Mouse (Mus musculus): ENCODE data around the gene Pigq. TPM values are rescaled to one million over a fixed set of nuclear protein-coding genes. Genes with fewer than 3 reads are reported as not detected.

Pigq gene
- total and polyA plus RNA-seq, 3 experiments: 18.5 to 97.2 (median 28.1) TPM

GRCm38 (mm10) chr17:25877025-25877424 is 67.7 kb downstream of the Pigq start:
- Histone ChIP-seq H3K27ac (ENCODE audit: insufficient read depth, low read depth) (no peak overlapping the region), H3K4me3 (replicated peaks in 1 of 3; ENCODE audit: low read depth in 2 of 3, low read length in 2 of 3, poor library complexity in 1 of 3) (no peak overlapping the region), H3K9ac (ENCODE audit: insufficient read depth, low read depth) (no peak overlapping the region), H3K4me2 (ENCODE audit: insufficient read depth, low read depth, poor library complexity, severe bottlenecking) (no peak overlapping the region; the same call in 1 of the 2 replicates), H3K9me3 (replicated peaks; ENCODE audit: low read length) (no peaks in the 10 kb centered on the region), H3K36me3 (replicated peaks in 1 of 2; ENCODE audit: control insufficient read depth in 1 of 2, insufficient read depth in 1 of 2, low read length in 1 of 2) (peaks cover 31 to 54% of the 10 kb centered on the region in 2 experiments), H3K27me3 (replicated peaks) (peaks cover 12% of the 10 kb centered on the region), H3K4me1 (ENCODE audit: control insufficient read depth in 1 of 2, insufficient read depth in 2 of 2) (peaks cover 6 to 18% of the 10 kb centered on the region in 2 experiments), H3K79me2 (replicated peaks; ENCODE audit: control insufficient read depth, extremely low read depth, insufficient read depth, poor library complexity, severe bottlenecking) (no peaks in the 10 kb centered on the region)
- dilution Hi-C loops (cut with MboI; ENCODE audit: extremely low pct_ligation_motif_present, extremely low pct_unique_long_range_greater_than_20kb, low sequenced_read_pairs) (no loop called here), in situ Hi-C loops (cut with MboI; ENCODE audit: low pct_ligation_motif_present, low pct_unique_long_range_greater_than_20kb, low sequenced_read_pairs) (no loop called here)
- DNase-seq (ENCODE audit: extremely low read depth): no peak
- TF ChIP-seq IRF4 (IDR thresholded peaks at IDR 0.05; ENCODE audit: low read depth, low read length) (no peak), MAZ (IDR thresholded peaks at IDR 0.05; ENCODE audit: low read depth, low read length) (no peak), MEF2A (IDR thresholded peaks at IDR 0.05; ENCODE audit: borderline replicate concordance, low read depth, low read length) (no peak), USF1 (IDR thresholded peaks at IDR 0.05; ENCODE audit: low read depth, low read length) (no peak)

Other genes starting within 250 kb of the Pigq start
Only the 20 nearest of the 32 such genes appear.
- gene AC134908.4, start 149.3 kb downstream of the Pigq start, total RNA-seq (2012; rRNA removed): not detected in 2 replicates
- gene AC134908.4, start 149.3 kb downstream of the Pigq start, total RNA-seq (2014; rRNA removed): not detected in 2 replicates
- gene AC134908.4, start 149.3 kb downstream of the Pigq start, polyA plus RNA-seq (2012; ENCODE audit: insufficient read length, low read depth): not detected in 2 replicates
- gene Metrn, start 147.8 kb downstream of the Pigq start, total RNA-seq (2012; rRNA removed): 49.8 and 50.1 TPM in 2 replicates
- gene Metrn, start 147.8 kb downstream of the Pigq start, total RNA-seq (2014; rRNA removed): 18.1 and 23.7 TPM in 2 replicates
- 16.9 and 17.7 TPM in 2 replicates for gene Metrn, start 147.8 kb downstream of the Pigq start, polyA plus RNA-seq (2012; ENCODE audit: insufficient read length, low read depth)
- gene Fbxl16, start 135.9 kb downstream of the Pigq start, total RNA-seq (2012; rRNA removed): not detected in 2 replicates
- not detected in 2 replicates for gene Fbxl16, start 135.9 kb downstream of the Pigq start, total RNA-seq (2014; rRNA removed)
- gene Fbxl16, start 135.9 kb downstream of the Pigq start, polyA plus RNA-seq (2012; ENCODE audit: insufficient read length, low read depth): not detected in 2 replicates
- gene Wdr24, start 121.3 kb downstream of the Pigq start, total RNA-seq (2012; rRNA removed): 27.2 and 28.6 TPM in 2 replicates
- gene Wdr24, start 121.3 kb downstream of the Pigq start, total RNA-seq (2014; rRNA removed): 17.3 and 20.9 TPM in 2 replicates
- gene Wdr24, start 121.3 kb downstream of the Pigq start, polyA plus RNA-seq (2012; ENCODE audit: insufficient read length, low read depth): 16.9 and 20.4 TPM in 2 replicates
- 7.7 and 9.3 TPM in 2 replicates for gene Jmjd8, start 116.1 kb downstream of the Pigq start, total RNA-seq (2012; rRNA removed)
- 4.8 and 6.1 TPM in 2 replicates for gene Jmjd8, start 116.1 kb downstream of the Pigq start, total RNA-seq (2014; rRNA removed)
- 8.3 and 8.5 TPM in 2 replicates for gene Jmjd8, start 116.1 kb downstream of the Pigq start, polyA plus RNA-seq (2012; ENCODE audit: insufficient read length, low read depth)
- gene Stub1, start 111.5 kb downstream of the Pigq start, total RNA-seq (2012; rRNA removed): 98.3 and 107 TPM in 2 replicates
- 60.4 and 62.9 TPM in 2 replicates for gene Stub1, start 111.5 kb downstream of the Pigq start, total RNA-seq (2014; rRNA removed)
- 84.8 and 87.1 TPM in 2 replicates for gene Stub1, start 111.5 kb downstream of the Pigq start, polyA plus RNA-seq (2012; ENCODE audit: insufficient read length, low read depth)
- gene Rhbdl1, start 107.6 kb downstream of the Pigq start, total RNA-seq (2012; rRNA removed): 1.9 and 2.4 TPM in 2 replicates
- gene Rhbdl1, start 107.6 kb downstream of the Pigq start, total RNA-seq (2014; rRNA removed): not detected in 2 replicates
- gene Rhbdl1, start 107.6 kb downstream of the Pigq start, polyA plus RNA-seq (2012; ENCODE audit: insufficient read length, low read depth): 2.8 and 4.6 TPM in 2 replicates
- 3.1 and 3.8 TPM in 2 replicates for gene Gm20683, start 103.2 kb downstream of the Pigq start, total RNA-seq (2012; rRNA removed)
- 0.96 and 1.3 TPM in 2 replicates for gene Gm20683, start 103.2 kb downstream of the Pigq start, total RNA-seq (2014; rRNA removed)
- 1.4 and 4.8 TPM in 2 replicates for gene Gm20683, start 103.2 kb downstream of the Pigq start, polyA plus RNA-seq (2012; ENCODE audit: insufficient read length, low read depth)
- 16.2 and 26.1 TPM in 2 replicates for gene Rhot2, start 100.1 kb downstream of the Pigq start, total RNA-seq (2012; rRNA removed)
- 17.3 and 19.5 TPM in 2 replicates for gene Rhot2, start 100.1 kb downstream of the Pigq start, total RNA-seq (2014; rRNA removed)
- 33.8 and 51.5 TPM in 2 replicates for gene Rhot2, start 100.1 kb downstream of the Pigq start, polyA plus RNA-seq (2012; ENCODE audit: insufficient read length, low read depth)
- gene Wdr90, start 83.4 kb downstream of the Pigq start, total RNA-seq (2012; rRNA removed): 31.9 and 38.0 TPM in 2 replicates
- 16.0 and 17.5 TPM in 2 replicates for gene Wdr90, start 83.4 kb downstream of the Pigq start, total RNA-seq (2014; rRNA removed)
- gene Wdr90, start 83.4 kb downstream of the Pigq start, polyA plus RNA-seq (2012; ENCODE audit: insufficient read length, low read depth): 19.9 and 23.8 TPM in 2 replicates
- gene Mcrip2, start 76.2 kb downstream of the Pigq start, total RNA-seq (2012; rRNA removed): 16.1 and 16.5 TPM in 2 replicates
- gene Mcrip2, start 76.2 kb downstream of the Pigq start, total RNA-seq (2014; rRNA removed): 0.82 and 1.4 TPM in 2 replicates
- gene Mcrip2, start 76.2 kb downstream of the Pigq start, polyA plus RNA-seq (2012; ENCODE audit: insufficient read length, low read depth): 1.7 and 2.2 TPM in 2 replicates
- 43.6 and 52.5 TPM in 2 replicates for gene Mettl26, start 69.9 kb downstream of the Pigq start, total RNA-seq (2012; rRNA removed)
- 31.9 and 33.0 TPM in 2 replicates for gene Mettl26, start 69.9 kb downstream of the Pigq start, total RNA-seq (2014; rRNA removed)
- 29.8 and 32.0 TPM in 2 replicates for gene Mettl26, start 69.9 kb downstream of the Pigq start, polyA plus RNA-seq (2012; ENCODE audit: insufficient read length, low read depth)
- gene Wfikkn1, start 64.1 kb downstream of the Pigq start, total RNA-seq (2012; rRNA removed): 0.25 and 0.34 TPM in 2 replicates
- gene Wfikkn1, start 64.1 kb downstream of the Pigq start, total RNA-seq (2014; rRNA removed): 0.11 TPM in 1 of 2 replicates, not detected in the other
- gene Wfikkn1, start 64.1 kb downstream of the Pigq start, polyA plus RNA-seq (2012; ENCODE audit: insufficient read length, low read depth): 0.48 and 0.69 TPM in 2 replicates
- 6.6 and 8.0 TPM in 2 replicates for gene Rab40c, start 25.2 kb downstream of the Pigq start, total RNA-seq (2012; rRNA removed)
- gene Rab40c, start 25.2 kb downstream of the Pigq start, total RNA-seq (2014; rRNA removed): 7.9 and 9.2 TPM in 2 replicates
- 14.4 and 14.8 TPM in 2 replicates for gene Rab40c, start 25.2 kb downstream of the Pigq start, polyA plus RNA-seq (2012; ENCODE audit: insufficient read length, low read depth)
- not detected in 2 replicates for gene Nhlrc4, start within 50 bp of the Pigq start, total RNA-seq (2012; rRNA removed)
- not detected in 2 replicates for gene Nhlrc4, start within 50 bp of the Pigq start, total RNA-seq (2014; rRNA removed)
- not detected in 2 replicates for gene Nhlrc4, start within 50 bp of the Pigq start, polyA plus RNA-seq (2012; ENCODE audit: insufficient read length, low read depth)
- not detected in 2 replicates for gene A930017K11Rik, start 7.6 kb upstream of the Pigq start, total RNA-seq (2012; rRNA removed)
- gene A930017K11Rik, start 7.6 kb upstream of the Pigq start, total RNA-seq (2014; rRNA removed): not detected in 2 replicates
- gene A930017K11Rik, start 7.6 kb upstream of the Pigq start, polyA plus RNA-seq (2012; ENCODE audit: insufficient read length, low read depth): not detected in 2 replicates
- 6.0 and 7.5 TPM in 2 replicates for gene Capn15, start 40.9 kb upstream of the Pigq start, total RNA-seq (2012; rRNA removed)
- gene Capn15, start 40.9 kb upstream of the Pigq start, total RNA-seq (2014; rRNA removed): 1.5 and 2.1 TPM in 2 replicates
- 11.4 and 11.5 TPM in 2 replicates for gene Capn15, start 40.9 kb upstream of the Pigq start, polyA plus RNA-seq (2012; ENCODE audit: insufficient read length, low read depth)
- 3.1 and 4.6 TPM in 2 replicates for gene Rab11fip3, start 124.6 kb upstream of the Pigq start, total RNA-seq (2012; rRNA removed)
- gene Rab11fip3, start 124.6 kb upstream of the Pigq start, total RNA-seq (2014; rRNA removed): 3.1 and 3.5 TPM in 2 replicates
- gene Rab11fip3, start 124.6 kb upstream of the Pigq start, polyA plus RNA-seq (2012; ENCODE audit: insufficient read length, low read depth): 7.6 and 7.8 TPM in 2 replicates
- 12.9 and 16.8 TPM in 2 replicates for gene Decr2, start 145.4 kb upstream of the Pigq start, total RNA-seq (2012; rRNA removed)
- gene Decr2, start 145.4 kb upstream of the Pigq start, total RNA-seq (2014; rRNA removed): 21.0 TPM in 2 replicates
- gene Decr2, start 145.4 kb upstream of the Pigq start, polyA plus RNA-seq (2012; ENCODE audit: insufficient read length, low read depth): 12.6 and 13.1 TPM in 2 replicates
- 0.47 and 0.55 TPM in 2 replicates for gene Nme4, start 150.7 kb upstream of the Pigq start, total RNA-seq (2012; rRNA removed)
- 0.46 TPM in 1 of 2 replicates, not detected in the other for gene Nme4, start 150.7 kb upstream of the Pigq start, total RNA-seq (2014; rRNA removed)
- gene Nme4, start 150.7 kb upstream of the Pigq start, polyA plus RNA-seq (2012; ENCODE audit: insufficient read length, low read depth): 0.27 and 0.56 TPM in 2 replicates